Comparison of ENCODE assay signal across 9 mouse cellular contexts in the genomic region with DNA sequence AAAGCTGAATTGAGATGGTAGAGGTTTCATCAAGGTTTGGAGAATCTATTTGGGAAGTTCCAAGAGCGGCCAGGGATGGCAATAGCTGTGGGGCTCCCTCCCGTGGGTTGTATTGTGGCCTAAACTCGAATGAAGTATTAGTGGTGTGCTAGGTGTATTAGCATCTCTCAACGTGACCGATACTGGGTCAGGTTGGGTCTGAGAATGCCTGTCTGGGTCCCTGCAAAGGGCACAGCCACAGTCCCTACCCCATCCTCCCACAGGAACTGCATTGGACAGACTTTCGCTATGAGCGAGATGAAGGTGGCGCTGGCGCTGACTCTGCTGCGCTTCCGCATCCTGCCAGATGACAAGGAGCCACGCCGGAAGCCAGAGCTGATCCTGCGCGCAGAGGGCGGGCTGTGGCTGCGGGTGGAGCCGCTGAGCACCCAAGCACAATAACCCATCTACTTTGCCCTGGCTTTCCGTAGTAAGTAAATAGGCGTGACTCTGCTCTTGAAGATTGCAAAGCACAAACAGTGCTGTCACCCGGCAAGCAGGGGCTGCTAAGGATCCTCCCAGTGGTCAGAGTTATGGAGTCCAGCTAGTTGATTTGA. TPM values are rescaled to one million over a fixed set of nuclear protein-coding genes. Genes with fewer than 3 reads are reported as not detected.
DNase-seq lines count a peak whose midpoint lies in the region; ATAC-seq and TF ChIP-seq lines count a peak whose summit lies in the region.
"Had no signal": no experiment of that assay in that cellular context is flagged by ENCODE, and none has a peak within 500 bp of the region (broad histone marks: within the 10 kb centered on the region; RNA-seq: fewer than 3 reads in every experiment).

No protein-coding gene starts in this region.

- no peaks in the 10 kb centered on the region for H3K36me3 ChIP-seq in liver, embryonic 11.5 days (ENCODE audit: control insufficient read depth, insufficient read depth, low read length)
- H3K36me3 ChIP-seq: liver, embryonic 13.5 days had no signal

- H3K4me1 ChIP-seq in liver, embryonic 11.5 days (replicated peaks; ENCODE audit: control insufficient read depth, insufficient read depth, low read length), result no peaks in the 10 kb centered on the region
- H3K4me1 ChIP-seq: liver, embryonic 13.5 days had no signal

- H3K9ac ChIP-seq in liver, embryonic 11.5 days (ENCODE audit: low read depth, low read length), result no peak overlapping the region
- H3K9ac ChIP-seq: liver, embryonic 13.5 days had no signal

- no peak overlapping the region for H3K27ac ChIP-seq in liver, embryonic 11.5 days (ENCODE audit: low read depth, low read length)
- H3K27ac ChIP-seq in layer of hippocampus, adult 2 months, result no peak overlapping the region
- H3K27ac ChIP-seq: liver, embryonic 13.5 days had no signal

- no peak for ATAC-seq in liver, embryonic 11.5 days (replicated peaks; ENCODE audit: low FRiP score)
- ATAC-seq in granulocyte monocyte progenitor cell, adult 5-6 weeks (replicated peaks; ENCODE audit: poor library complexity, severe bottlenecking), result peak; percentile 22; the same call in 1 of the 2 replicates

- H3K4me3 ChIP-seq in liver, embryonic 11.5 days (ENCODE audit: low read depth, low read length), result no peak overlapping the region
- no peak overlapping the region for H3K4me3 ChIP-seq in layer of hippocampus, adult 2 months
- H3K4me3 ChIP-seq: liver, embryonic 13.5 days had no signal

- no peaks in the 10 kb centered on the region for H3K9me3 ChIP-seq in liver, embryonic 11.5 days (ENCODE audit: control insufficient read depth, low read length)
- H3K9me3 ChIP-seq: liver, embryonic 13.5 days had no signal

- WGBS in liver, embryonic 11.5 days, result 39% methylated on average over 21 of the region's 21 CpGs

- no peaks in the 10 kb centered on the region for H3K27me3 ChIP-seq in liver, embryonic 11.5 days (replicated peaks; ENCODE audit: control insufficient read depth, insufficient read depth, low read length)
- H3K27me3 ChIP-seq: liver, embryonic 13.5 days had no signal

- TF ChIP-seq CTCF in layer of hippocampus, adult 2 months (conservative IDR thresholded peaks at IDR 0.05), result no peak

- peak overlapping the region; percentile 16 for H3K4me2 ChIP-seq in liver, embryonic 11.5 days
- H3K4me2 ChIP-seq: liver, embryonic 13.5 days had no signal

- DNase-seq in liver, embryonic 11.5 days (ENCODE audit: low spot score), result no peak
- DNase-seq in liver, result no peak
- DNase-seq in mesoderm, embryonic 11.5 days (ENCODE audit: low read depth, low spot score), result peak; percentile 2
- peak; percentile 26 for DNase-seq in thymus, postnatal 25 days
- DNase-seq in adrenal gland, adult 8-10 months, result no peak
- DNase-seq in spleen, postnatal 4 days (ENCODE audit: low spot score in 2 of 2), result no peak
- no peak for DNase-seq in layer of hippocampus, adult 2 months (ENCODE audit: low spot score in 2 of 2)
- DNase-seq: liver, embryonic 13.5 days had no signal

RNA-seq across cellular contexts. Expression of a gene that starts 9.3 kb away (rescaled TPM):
- 3.2 and 4.2 TPM in 2 replicates for polyA plus RNA-seq in liver, embryonic 11.5 days (2014; fragmentation: Nextera tagmentation; extraction: Ambion mirVana)
- not detected in 2 replicates for total RNA-seq in granulocyte monocyte progenitor cell, adult 5-6 weeks (2014; fragmentation: Nextera tagmentation)
- total RNA-seq in granulocyte monocyte progenitor cell, adult 5-6 weeks (2017), result not detected in 2 replicates
- 1 to 10 TPM; 3.2 to 7.5 (median 6.4) TPM for total RNA-seq in adrenal gland, adult 8-10 months (2022)
- 10 to 100 TPM; 16.7 to 20.7 TPM for total RNA-seq in layer of hippocampus, adult 2 months (2021)

RNA-seq across cellular contexts. Expression of a gene that starts 17.4 kb away (rescaled TPM):
- polyA plus RNA-seq in liver, embryonic 11.5 days (2014; fragmentation: Nextera tagmentation; extraction: Ambion mirVana), result not detected in 2 replicates
- total RNA-seq in granulocyte monocyte progenitor cell, adult 5-6 weeks (2014; fragmentation: Nextera tagmentation), result not detected in 2 replicates
- not detected in 2 replicates for total RNA-seq in granulocyte monocyte progenitor cell, adult 5-6 weeks (2017)
- total RNA-seq in adrenal gland, adult 8-10 months (2022), result under 1 TPM in 1 of 4 experiments, not detected in 3; 0.24 TPM
- total RNA-seq in layer of hippocampus, adult 2 months (2021), result not detected
- polyA plus RNA-seq: liver, embryonic 13.5 days had no signal

RNA-seq across cellular contexts. Expression of a gene that starts 55.0 kb away (rescaled TPM):
- polyA plus RNA-seq in liver, embryonic 11.5 days (2014; fragmentation: Nextera tagmentation; extraction: Ambion mirVana), result not detected in 2 replicates
- not detected in 2 replicates for total RNA-seq in granulocyte monocyte progenitor cell, adult 5-6 weeks (2014; fragmentation: Nextera tagmentation)
- not detected in 2 replicates for total RNA-seq in granulocyte monocyte progenitor cell, adult 5-6 weeks (2017)
- total RNA-seq in adrenal gland, adult 8-10 months (2022), result not detected
- total RNA-seq in layer of hippocampus, adult 2 months (2021), result not detected
- polyA plus RNA-seq: liver, embryonic 13.5 days had no signal

Comparison
In these comparisons a context has a peak if more than half of its experiments do, and no peak if none do; other contexts are left out.
1. DNase-seq: peak in mesoderm, embryonic 11.5 days (single experiment) and thymus, postnatal 25 days (single experiment); none in liver, embryonic 11.5 days (single experiment), liver (single experiment), adrenal gland, adult 8-10 months (single experiment), spleen, postnatal 4 days (0 of 2) and layer of hippocampus, adult 2 months (0 of 2).
2. RNA of a gene that starts 9.3 kb away (total RNA-seq): 16.7 to 20.7 TPM in layer of hippocampus, adult 2 months and 3.2 to 7.5 TPM in adrenal gland, adult 8-10 months; not detected in granulocyte monocyte progenitor cell, adult 5-6 weeks; every median in the first group is over 4 times any median in the second.